Mouse (Mus musculus): ENCODE data around the gene Vps13d. TPM values are rescaled to one million over a fixed set of nuclear protein-coding genes. Genes with fewer than 3 reads are reported as not detected.
A peak's percentile ranks its signal among the peaks of the same experiment; 100 is the strongest.

Gene Vps13d
- total RNA-seq, 2 experiments from 2014 or later = 59.2 to 70.4 TPM

GRCm38 (mm10) chr4:144930366-144930765, 264.4 kb downstream of the Vps13d start:
- peak; percentile 15 to 28 for DNase-seq (ENCODE audit: low spot score in 2 of 2)
- intact Hi-C loops (cut with DNase I) = no loop called here

GRCm38 (mm10) chr4:144929811-144930221, 265.0 kb downstream of the Vps13d start:
- intact Hi-C loops (cut with DNase I) = no loop called here

GRCm38 (mm10) chr4:144928693-144929436, 265.9 kb downstream of the Vps13d start:
- intact Hi-C loops (cut with DNase I) = no loop called here
- DNase-seq (ENCODE audit: low spot score in 2 of 2) = no peak

More at GRCm38 (mm10) chr4:144929811-144930221, 265.0 kb downstream of the Vps13d start:
- peak; percentile 39 to 44 for DNase-seq (ENCODE audit: low spot score in 2 of 2)

Other genes with a start within 250 kb of the Vps13d start
- 1 to 10 TPM; 2.5 to 2.7 TPM for gene Tnfrsf1b, start 51.9 kb upstream of the Vps13d start, total RNA-seq (2021)
- 1 to 10 TPM in 1 of 2 experiments, under 1 TPM in 1; 0.77 to 1.3 TPM for gene Tnfrsf8, start 120.2 kb upstream of the Vps13d start, total RNA-seq (2021)

All from left cerebral cortex, postnatal 36 days (tissue).